Mouse (Mus musculus): ENCODE data around the gene Ambra1.

Gene Ambra1

DNA sequence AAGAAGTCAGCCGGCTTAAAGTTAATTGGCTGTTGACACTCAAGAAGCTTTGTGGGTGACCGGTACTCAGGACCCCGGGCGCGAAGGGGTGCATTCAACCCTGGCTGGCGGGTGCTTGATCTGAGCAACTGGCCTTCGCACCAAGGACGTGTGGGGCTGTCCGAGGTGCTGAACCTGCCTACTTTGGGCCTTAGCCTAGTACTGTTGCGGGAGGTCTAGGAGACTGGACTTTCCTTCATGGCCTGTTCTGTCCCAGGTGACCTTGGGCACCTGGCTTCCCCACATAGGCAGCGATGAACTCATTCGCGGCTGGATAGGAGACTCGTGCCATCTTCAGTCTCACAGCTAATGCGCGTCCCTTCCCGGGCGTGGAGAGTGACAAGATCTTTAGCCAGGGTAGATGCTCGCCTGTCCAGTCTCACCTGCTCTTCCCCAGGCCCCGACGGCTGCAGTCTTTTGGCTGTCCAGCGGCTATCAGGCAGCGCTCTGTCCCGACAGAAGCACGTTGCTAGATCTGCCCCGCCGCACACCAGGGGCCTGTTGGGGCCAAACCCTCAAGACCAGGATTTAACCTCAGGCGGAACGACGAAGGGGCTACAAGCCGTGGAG is 191.4 kb downstream of the Ambra1 start:
- peak; percentile 55 for DNase-seq (ENCODE audit: low read depth, low spot score)

- DNase-seq (ENCODE audit: low read depth, low spot score): peak; percentile 78
Observed at GRCm38 (mm10) chr2:91921790-91922570, 192.0 kb downstream of the Ambra1 start.

DNA sequence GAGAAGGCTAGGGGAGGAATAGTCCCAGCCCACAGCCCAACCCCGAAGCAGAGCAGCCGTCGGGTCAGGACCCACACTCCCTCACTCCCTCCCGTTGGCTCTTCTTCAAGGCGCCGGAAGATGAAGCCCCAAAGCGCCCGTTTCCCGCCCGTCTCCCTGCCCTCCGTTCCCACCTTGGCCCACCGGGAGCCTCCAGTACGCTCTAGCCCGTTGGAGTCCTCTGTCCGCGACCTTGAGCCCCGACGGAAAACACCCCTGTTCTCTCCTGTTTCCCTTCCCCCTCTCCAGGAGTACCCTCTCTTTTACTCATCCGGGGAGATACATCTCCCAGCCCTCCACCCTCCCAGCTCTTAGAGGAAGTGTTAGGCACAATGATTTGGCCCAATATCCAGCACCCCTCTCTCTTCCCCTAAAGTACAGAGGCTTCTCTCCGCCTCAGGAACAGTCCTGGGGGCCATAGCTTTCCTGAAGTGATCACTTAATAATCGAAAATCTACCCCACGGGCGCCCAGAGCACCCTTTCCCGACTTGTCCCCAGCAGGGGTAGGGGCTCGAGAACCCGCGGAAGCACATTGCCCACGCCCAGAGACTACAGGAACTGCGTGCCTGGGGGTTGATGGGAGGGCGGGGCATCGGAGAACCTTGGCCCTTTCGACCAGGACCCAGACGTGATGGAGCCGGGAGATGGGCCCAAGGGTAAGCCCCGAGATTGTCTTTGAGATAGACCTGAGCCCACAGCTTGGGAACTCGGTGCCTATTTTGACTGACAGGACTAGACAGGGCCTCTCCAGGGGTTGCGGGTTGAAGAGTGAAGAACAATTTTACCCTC is 192.9 kb downstream of the Ambra1 start:
- DNase-seq (ENCODE audit: low read depth, low spot score): peak; percentile 69

GRCm38 (mm10) chr2:91923415-91924337 is 193.7 kb downstream of the Ambra1 start:
- peak; percentile 86 for DNase-seq (ENCODE audit: low read depth, low spot score)

DNA sequence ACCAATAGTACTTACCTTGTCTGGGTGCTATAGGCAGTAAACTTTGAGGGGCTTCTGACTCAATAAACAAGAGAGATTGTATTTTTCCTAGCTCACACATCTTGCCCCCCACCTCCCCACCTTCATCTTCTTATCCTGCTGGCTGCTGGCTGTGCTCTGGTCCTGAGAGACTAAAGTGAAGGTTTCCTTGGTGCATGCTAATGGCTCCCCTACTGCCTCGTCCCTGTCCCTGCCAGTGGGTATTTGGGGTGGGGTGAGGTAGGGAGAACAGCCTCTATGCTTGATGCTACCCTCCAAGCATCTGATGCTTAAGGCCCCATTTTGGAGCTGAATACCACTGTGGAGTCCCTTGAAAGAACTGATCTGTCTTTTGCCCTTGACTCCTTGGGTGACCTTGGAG is 194.8 kb downstream of the Ambra1 start:
- DNase-seq (ENCODE audit: low read depth, low spot score): no peak

GRCm38 (mm10) chr2:91925442-91925841 is 195.5 kb downstream of the Ambra1 start:
- DNase-seq (ENCODE audit: low read depth, low spot score): no peak

DNA sequence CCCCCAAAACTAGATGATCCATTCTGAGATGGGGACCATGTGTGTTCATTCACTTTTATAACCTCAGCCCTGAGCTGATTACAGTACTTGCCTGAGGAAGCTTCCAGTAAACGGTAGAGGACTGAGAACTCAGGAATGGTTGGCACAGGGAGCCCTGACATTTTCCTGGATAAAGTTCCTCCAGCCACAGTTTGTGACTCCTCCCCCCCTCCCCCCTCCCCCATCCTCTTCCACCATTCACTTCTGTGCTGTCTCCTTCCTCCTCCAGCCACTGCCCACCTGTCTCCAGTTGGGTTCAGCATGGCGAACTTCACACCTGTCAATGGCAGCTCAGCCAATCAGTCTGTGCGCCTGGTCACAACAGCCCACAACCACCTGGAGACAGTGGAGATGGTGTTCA is 197.0 kb downstream of the Ambra1 start, which contains the start of gene Chrm4:
TSS of gene Chrm4 (plus strand) at position 301 of the 400 bp plus-strand sequence.
- no peak for DNase-seq (ENCODE audit: low read depth, low spot score)

DNA sequence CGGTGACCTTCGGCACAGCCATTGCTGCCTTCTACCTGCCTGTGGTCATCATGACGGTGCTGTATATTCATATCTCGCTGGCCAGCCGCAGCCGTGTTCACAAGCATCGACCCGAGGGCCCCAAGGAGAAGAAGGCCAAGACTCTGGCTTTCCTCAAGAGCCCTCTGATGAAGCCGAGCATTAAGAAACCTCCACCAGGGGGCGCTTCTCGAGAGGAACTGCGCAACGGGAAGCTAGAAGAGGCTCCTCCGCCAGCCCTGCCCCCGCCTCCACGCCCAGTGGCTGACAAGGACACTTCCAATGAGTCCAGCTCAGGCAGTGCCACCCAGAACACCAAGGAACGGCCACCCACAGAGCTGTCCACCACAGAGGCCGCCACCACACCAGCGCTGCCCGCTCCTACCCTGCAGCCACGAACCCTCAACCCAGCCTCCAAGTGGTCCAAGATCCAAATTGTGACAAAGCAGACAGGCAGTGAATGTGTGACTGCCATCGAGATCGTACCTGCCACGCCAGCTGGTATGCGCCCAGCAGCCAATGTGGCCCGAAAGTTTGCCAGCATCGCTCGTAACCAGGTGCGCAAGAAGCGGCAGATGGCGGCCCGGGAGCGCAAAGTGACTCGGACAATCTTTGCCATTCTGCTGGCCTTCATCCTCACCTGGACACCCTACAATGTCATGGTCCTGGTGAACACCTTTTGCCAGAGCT is 198.0 kb downstream of the Ambra1 start:
- peak; percentile 79 for DNase-seq (ENCODE audit: low read depth, low spot score)

GRCm38 (mm10) chr2:91928534-91929350 is 198.8 kb downstream of the Ambra1 start:
- DNase-seq (ENCODE audit: low read depth, low spot score): no peak

DNA sequence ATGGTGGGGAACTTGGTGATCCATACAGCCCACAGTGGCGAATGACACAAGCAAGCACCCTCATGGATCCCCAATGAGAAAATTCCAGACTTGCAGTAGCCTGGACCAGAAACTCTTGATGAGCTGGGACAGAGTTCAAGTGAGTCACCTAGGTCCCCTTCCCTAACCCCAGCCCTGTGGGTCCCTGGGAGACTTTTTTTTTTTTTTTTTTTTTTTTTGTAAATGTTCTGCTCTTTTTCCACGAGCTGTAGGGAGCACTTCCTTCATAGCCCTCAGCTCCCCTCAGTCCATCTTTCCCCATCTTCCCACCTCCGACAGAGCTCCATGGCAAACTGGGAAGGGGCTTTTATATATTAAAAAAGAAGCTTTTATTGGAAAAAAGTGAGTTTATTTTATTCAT is 199.5 kb downstream of the Ambra1 start:
- no peak for DNase-seq (ENCODE audit: low read depth, low spot score)

- DNase-seq (ENCODE audit: low read depth, low spot score): peak; percentile 51
Observed at GRCm38 (mm10) chr2:91929936-91930335, 200.0 kb downstream of the Ambra1 start.

DNA sequence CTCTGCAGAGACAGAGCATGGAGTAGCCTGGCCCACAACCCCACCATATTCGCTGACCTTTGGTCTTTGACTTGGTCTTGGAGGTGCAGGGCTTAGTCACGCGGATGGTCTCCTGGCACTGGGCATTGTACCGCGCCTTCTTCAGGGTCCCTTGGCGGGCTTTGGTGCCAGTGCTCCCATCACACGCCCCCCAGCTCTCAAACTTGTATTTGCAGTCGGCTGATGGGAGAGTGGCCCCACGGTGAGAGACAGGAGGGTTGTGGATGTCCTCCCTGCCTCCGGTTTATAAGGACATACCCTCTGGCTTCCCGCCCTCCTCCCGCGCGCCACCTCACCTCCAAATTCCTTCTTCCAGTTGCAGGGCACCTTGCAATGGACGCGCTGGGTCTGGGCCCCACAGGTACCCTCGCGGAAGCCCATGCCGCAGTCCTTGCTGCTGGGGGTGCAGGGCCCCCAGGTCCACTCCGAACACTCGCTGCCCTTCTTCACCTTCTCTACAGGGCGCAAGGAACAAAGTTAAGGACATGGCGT is 200.9 kb downstream of the Ambra1 start:
- DNase-seq (ENCODE audit: low read depth, low spot score): no peak

DNA sequence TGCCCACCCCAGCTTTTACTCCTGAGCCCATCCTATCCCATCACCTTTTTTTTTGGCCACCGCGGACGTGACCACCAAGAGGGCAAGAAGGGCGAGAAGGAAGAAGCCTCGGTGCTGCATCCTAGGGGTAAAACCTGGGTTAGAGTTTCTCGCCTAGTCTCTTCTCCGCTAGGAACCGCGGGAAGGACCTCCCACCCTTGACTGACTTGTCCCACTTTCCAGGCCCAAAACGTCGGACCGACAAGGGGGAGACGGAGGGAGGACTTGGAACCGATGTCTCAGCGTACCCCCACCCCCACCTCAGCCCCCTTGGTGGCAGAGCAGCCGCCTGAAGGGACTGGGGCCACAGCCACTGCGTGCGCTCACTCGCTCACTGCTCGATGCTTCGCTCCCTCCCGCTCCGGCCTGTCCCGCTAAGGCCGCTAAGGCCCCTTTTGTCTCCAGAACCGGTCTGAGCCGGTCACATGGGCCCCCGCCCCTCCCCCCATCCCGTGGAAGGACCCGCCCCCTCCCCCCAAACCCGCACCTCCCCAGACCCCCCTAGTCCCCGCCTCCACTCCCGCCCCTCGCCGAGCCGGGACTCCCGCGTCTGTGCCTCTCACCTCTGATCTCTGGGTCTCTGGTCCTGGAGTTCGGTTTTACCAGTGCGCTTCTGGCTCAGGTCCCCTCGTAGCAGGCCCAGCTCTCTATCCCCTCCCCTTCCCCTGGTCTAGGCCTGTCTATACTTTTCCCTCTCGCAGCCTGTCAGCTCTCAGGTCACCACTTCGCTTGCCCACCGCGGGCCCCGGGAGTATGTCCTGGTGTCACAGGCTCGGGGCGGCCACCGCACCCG is 201.6 kb downstream of the Ambra1 start:
- no peak for DNase-seq (ENCODE audit: low read depth, low spot score)

- peak; percentile 69 for DNase-seq (ENCODE audit: low read depth, low spot score)
Observed at GRCm38 (mm10) chr2:91932160-91932711, 202.3 kb downstream of the Ambra1 start, which contains the start of gene Mdk. Mdk (minus strand) TSS chr2:91932297.

DNA sequence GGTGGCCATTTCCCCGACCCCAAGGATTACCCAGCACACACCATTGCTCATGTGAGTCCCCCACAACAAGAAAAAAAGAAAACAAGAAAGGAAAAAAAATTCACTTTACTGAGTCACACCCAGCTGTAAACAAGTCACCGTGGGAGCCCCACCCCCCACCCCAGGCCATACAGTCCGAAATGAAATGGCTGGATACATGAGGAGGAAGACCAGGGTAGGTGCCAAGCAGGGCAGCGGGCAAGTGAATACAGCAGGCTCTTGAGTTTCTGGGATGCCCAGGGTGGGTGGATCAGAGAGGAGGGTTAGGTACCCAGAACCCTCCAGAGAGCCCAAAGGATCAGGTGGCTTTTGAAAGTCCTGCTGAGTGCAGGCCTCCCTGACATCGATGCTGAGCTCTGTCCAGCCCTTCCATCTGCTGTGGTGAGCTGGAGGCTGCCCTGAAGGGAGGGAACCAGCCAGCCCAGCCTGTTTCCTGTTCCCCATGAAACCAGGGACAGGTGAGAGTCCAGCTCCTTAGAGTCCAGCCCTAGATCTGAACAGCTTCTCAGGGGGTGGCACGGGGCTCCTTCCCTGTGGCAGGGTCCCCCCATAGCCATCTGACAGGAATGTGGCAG is 202.9 kb downstream of the Ambra1 start:
- peak; percentile 30 for DNase-seq (ENCODE audit: low read depth, low spot score)

DNA sequence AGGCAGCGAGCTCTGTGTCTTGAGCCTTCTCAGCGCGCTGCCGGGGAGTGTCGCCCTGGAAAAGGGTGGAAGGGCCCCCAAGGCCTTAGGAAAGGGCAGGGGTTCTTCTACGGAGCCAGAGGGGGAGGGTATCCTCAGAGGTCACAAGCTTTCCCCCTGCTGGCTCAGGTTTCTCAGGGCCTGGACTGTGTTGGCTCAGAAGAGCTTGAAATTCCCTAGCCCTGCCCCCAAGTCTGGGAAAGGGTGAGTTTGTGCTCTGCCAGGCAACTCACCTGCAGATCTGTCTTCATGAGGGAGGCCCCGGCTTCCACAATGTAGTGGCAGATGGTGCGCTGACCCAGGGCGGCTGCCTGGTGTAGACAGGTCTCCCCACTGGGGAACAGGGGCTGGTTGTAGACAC is 203.5 kb downstream of the Ambra1 start:
- no peak for DNase-seq (ENCODE audit: low read depth, low spot score)

- DNase-seq (ENCODE audit: low read depth, low spot score): no peak
Observed at GRCm38 (mm10) chr2:91934016-91934415, 204.1 kb downstream of the Ambra1 start.

All from CD4-positive helper T cell, adult 2 months (primary cell).